Mouse (Mus musculus) limb, embryonic 12.5 days (tissue): ENCODE data around the gene Hist1h3c. TPM values are rescaled to one million over a fixed set of nuclear protein-coding genes. Genes with fewer than 3 reads are reported as not detected.
A peak's percentile ranks its signal among the peaks of the same experiment; 100 is the strongest.
"Not testable (repeated sequence)": the region's sequence is repeated elsewhere in the genome, so short reads cannot be mapped to it uniquely, and the experiment has no call there.

Source experiments
- ATAC-seq: fragments of 200-750 bp; cut with Nextera tagmentation; 2 replicates; pipeline ENCODE4 v1.8.0; 2017; ENCODE audit warnings: low read depth, moderate TSS enrichment; ENCODE audit not compliant: insufficient number of reproducible peaks, insufficient read depth, low FRiP score, low TSS enrichment
- H3K27ac ChIP-seq: fragments of 300-500 bp; sonication (generic); 2 replicates; pipeline ENCODE4 v1.5.1; 2016; ENCODE audit warnings: mild to moderate bottlenecking, moderate library complexity
- H3K27me3 ChIP-seq: fragments of 300-500 bp; sonication (generic); 2 replicates; pipeline ENCODE4 v1.6.1; 2016; ENCODE audit warnings: mild to moderate bottlenecking, moderate library complexity
- H3K36me3 ChIP-seq: fragments of 300-500 bp; sonication (generic); 2 replicates; pipeline ENCODE4 v1.6.1; 2016; ENCODE audit warnings: mild to moderate bottlenecking, moderate library complexity
- H3K4me1 ChIP-seq: fragments of 300-500 bp; sonication (generic); replicated peaks from 2 replicates; pipeline ENCODE4 v1.6.1; 2016
- H3K4me2 ChIP-seq: fragments of 300-500 bp; sonication (generic); 2 replicates; pipeline ENCODE4 v1.6.1; 2016; ENCODE audit warnings: mild to moderate bottlenecking, moderate library complexity
- H3K4me3 ChIP-seq: fragments of 300-500 bp; sonication (generic); replicated peaks from 2 replicates; pipeline ENCODE4 v1.5.1; 2016; ENCODE audit warnings: mild to moderate bottlenecking
- H3K9ac ChIP-seq: fragments of 300-500 bp; sonication (generic); replicated peaks from 2 replicates; pipeline ENCODE4 v1.6.1; 2016; ENCODE audit warnings: mild to moderate bottlenecking, moderate library complexity
- H3K9me3 ChIP-seq: fragments of 300-500 bp; sonication (generic); 2 replicates; pipeline ENCODE4 v1.6.1; 2016; ENCODE audit warnings: mild to moderate bottlenecking, moderate library complexity
- WGBS: fragments of 180-500 bp; shearing (Covaris S2); methylation state at CpG from one replicate; pipeline ENCODE4 v1.1.7; 2016; 5-methylcytosine and 5-hydroxymethylcytosine counted together
- polyA plus RNA-seq: library from polyadenylated mRNA; unstranded; fragments of >200 nt; fragmentation: Nextera tagmentation; extraction: Ambion mirVana; gene quantifications from 2 replicates; pipeline ENCODE4 v1.2.1, GENCODE M21; 2016

The Hist1h3c gene
- polyA plus RNA-seq, 1 experiment from 2014 or later, result 20.7 TPM

GRCm38 (mm10) chr13:23746201-23747080 is 1.0 kb upstream of the Hist1h3c start, which contains the start of gene Hist1h2bb:
Hist1h2bb (plus strand) TSS chr13:23746734.
- WGBS, result under 1% methylated on average over 50 of the region's 58 CpGs
- H3K4me2 ChIP-seq, result peak within 1 kb of the TSS; percentile 66
- H3K27ac ChIP-seq, result peak within 1 kb of the TSS; percentile 99
- H3K36me3 ChIP-seq, H3K27me3 ChIP-seq, H3K9me3 ChIP-seq: not testable (repeated sequence)
- peak within 1 kb of the TSS; percentile 43 for H3K4me3 ChIP-seq
- peak within 1 kb of the TSS; percentile 69 for H3K9ac ChIP-seq
- ATAC-seq, result peak; percentile 95
- H3K4me1 ChIP-seq, result peaks cover 25% of the 10 kb centered on the region; the same call in 1 of the 2 replicates

GRCm38 (mm10) chr13:23744421-23745380 is 701 bp downstream of the Hist1h3c start:
- Histone ChIP-seq H3K4me2 (peak overlapping the region; percentile 66), H3K27me3 (no peaks in the 10 kb centered on the region), H3K9me3 (no peaks in the 10 kb centered on the region), H3K27ac (peak overlapping the region; percentile 99), H3K9ac (peak overlapping the region; percentile 61), H3K4me3 (peak overlapping the region; percentile 43), H3K4me1 (peaks cover 34% of the 10 kb centered on the region), H3K36me3 (no peaks in the 10 kb centered on the region)
- under 1% methylated on average over 16 of the region's 36 CpGs for WGBS
- ATAC-seq, result no peak

DNA sequence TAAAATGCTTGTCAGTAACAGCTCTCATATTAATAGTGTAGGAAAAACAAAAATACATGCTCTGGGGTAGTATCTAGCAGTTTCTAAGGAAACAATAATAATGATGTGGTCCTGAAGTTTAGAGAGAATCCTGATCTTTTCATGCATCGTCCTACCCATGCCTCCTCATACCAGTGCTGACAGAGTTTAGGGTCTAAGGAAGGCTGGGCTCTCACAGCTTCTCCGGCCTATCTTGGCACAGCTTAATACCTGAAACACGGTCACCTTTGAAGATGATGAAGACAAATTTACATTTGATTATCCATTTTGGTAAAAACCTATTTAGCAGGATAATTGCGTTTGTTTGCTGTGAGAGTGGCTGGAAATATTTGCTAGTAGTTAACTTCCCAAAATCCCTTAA is 1.4 kb downstream of the Hist1h3c start:
- H3K4me1 ChIP-seq, result peaks cover 34% of the 10 kb centered on the region
- peak overlapping the region; percentile 61; the same call in 1 of the 2 replicates for H3K9ac ChIP-seq
- H3K4me2 ChIP-seq, result peak overlapping the region; percentile 66
- H3K4me3 ChIP-seq, result peak overlapping the region; percentile 43
- no peaks in the 10 kb centered on the region for H3K27me3 ChIP-seq
- H3K36me3 ChIP-seq, result no peaks in the 10 kb centered on the region
- H3K9me3 ChIP-seq, result no peaks in the 10 kb centered on the region
- H3K27ac ChIP-seq, result peak overlapping the region; percentile 99
- 42% methylated on average over 4 of the region's 4 CpGs for WGBS
- ATAC-seq, result no peak

- Histone ChIP-seq H3K36me3 (no peaks in the 10 kb centered on the region), H3K4me2 (no peak overlapping the region), H3K4me1 (peaks cover 29% of the 10 kb centered on the region), H3K9ac (no peak overlapping the region), H3K4me3 (no peak overlapping the region), H3K27me3 (no peaks in the 10 kb centered on the region), H3K9me3 (no peaks in the 10 kb centered on the region), H3K27ac (peak overlapping the region; percentile 66)
- no peak for ATAC-seq
- 83% methylated on average over 5 of the region's 5 CpGs for WGBS
Observed at GRCm38 (mm10) chr13:23743215-23743614, 2.2 kb downstream of the Hist1h3c start.

DNA sequence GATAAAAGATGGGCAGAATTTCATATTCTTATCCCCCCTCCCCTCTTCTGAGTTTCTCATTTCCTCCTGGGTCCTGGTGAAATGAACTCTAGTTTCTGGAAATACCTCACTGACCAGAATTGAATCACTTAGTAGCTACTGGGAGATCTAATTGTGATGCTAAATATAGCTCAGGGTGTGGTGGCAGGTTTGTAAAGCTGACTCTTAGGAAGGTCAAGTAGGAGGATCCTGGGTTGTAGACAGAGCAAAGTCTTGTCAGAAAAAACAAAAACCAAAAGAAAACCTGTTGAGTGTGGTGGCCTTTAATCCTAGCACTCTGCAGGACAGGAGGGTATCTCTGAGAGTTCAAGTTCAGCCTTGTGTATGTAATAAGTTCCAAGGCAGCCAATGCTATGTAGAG is 3.4 kb downstream of the Hist1h3c start:
- Histone ChIP-seq H3K36me3 (no peaks in the 10 kb centered on the region), H3K4me1 (peaks cover 18% of the 10 kb centered on the region), H3K9me3 (no peaks in the 10 kb centered on the region), H3K4me3 (no peak overlapping the region), H3K27me3 (no peaks in the 10 kb centered on the region), H3K27ac (no peak overlapping the region), H3K4me2 (no peak overlapping the region), H3K9ac (no peak overlapping the region)
- no peak for ATAC-seq

GRCm38 (mm10) chr13:23740910-23741309 is 4.5 kb downstream of the Hist1h3c start:
- WGBS, result 65% methylated on average over 5 of the region's 5 CpGs
- Histone ChIP-seq H3K4me2 (peak overlapping the region; percentile 86), H3K9ac (peak overlapping the region; percentile 89), H3K27ac (peak overlapping the region; percentile 99), H3K4me1 (peaks cover 18% of the 10 kb centered on the region), H3K27me3 (no peaks in the 10 kb centered on the region), H3K4me3 (peak overlapping the region; percentile 59), H3K9me3 (no peaks in the 10 kb centered on the region), H3K36me3 (no peaks in the 10 kb centered on the region)
- ATAC-seq, result no peak

- Histone ChIP-seq H3K9me3 (no peaks in the 10 kb centered on the region), H3K9ac (peak overlapping the region; percentile 89), H3K27me3 (no peaks in the 10 kb centered on the region), H3K36me3 (no peaks in the 10 kb centered on the region), H3K4me2 (peak overlapping the region; percentile 86), H3K4me3 (peak overlapping the region; percentile 59), H3K27ac (peak overlapping the region; percentile 99), H3K4me1 (peaks cover 18% of the 10 kb centered on the region)
- 36% methylated on average over 13 of the region's 13 CpGs for WGBS
- ATAC-seq, result no peak
Observed at GRCm38 (mm10) chr13:23740256-23740840, 5.1 kb downstream of the Hist1h3c start.

DNA sequence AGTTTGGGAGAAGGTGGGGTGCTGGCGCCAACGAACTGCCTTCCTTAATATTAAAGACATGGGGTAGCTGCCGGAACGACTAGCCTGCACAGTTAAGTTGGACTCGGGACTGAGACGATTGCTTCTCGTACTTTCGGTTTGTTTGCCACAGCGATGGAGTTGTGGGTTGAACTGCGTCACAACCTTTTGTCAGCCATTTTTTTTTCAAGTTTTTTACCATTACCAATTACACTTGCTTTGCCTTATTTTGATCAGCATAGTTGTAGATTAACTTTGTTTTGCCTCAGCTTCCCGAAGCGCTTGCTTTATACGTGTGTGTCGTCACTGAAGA is 5.5 kb downstream of the Hist1h3c start:
- no peaks in the 10 kb centered on the region for H3K36me3 ChIP-seq
- peak overlapping the region; percentile 89 for H3K9ac ChIP-seq
- WGBS, result 2% methylated on average over 14 of the region's 14 CpGs
- peak overlapping the region; percentile 59 for H3K4me3 ChIP-seq
- no peaks in the 10 kb centered on the region for H3K27me3 ChIP-seq
- H3K4me2 ChIP-seq, result peak overlapping the region; percentile 86
- peaks cover 18% of the 10 kb centered on the region for H3K4me1 ChIP-seq
- no peaks in the 10 kb centered on the region for H3K9me3 ChIP-seq
- H3K27ac ChIP-seq, result peak overlapping the region; percentile 99
- no peak for ATAC-seq

DNA sequence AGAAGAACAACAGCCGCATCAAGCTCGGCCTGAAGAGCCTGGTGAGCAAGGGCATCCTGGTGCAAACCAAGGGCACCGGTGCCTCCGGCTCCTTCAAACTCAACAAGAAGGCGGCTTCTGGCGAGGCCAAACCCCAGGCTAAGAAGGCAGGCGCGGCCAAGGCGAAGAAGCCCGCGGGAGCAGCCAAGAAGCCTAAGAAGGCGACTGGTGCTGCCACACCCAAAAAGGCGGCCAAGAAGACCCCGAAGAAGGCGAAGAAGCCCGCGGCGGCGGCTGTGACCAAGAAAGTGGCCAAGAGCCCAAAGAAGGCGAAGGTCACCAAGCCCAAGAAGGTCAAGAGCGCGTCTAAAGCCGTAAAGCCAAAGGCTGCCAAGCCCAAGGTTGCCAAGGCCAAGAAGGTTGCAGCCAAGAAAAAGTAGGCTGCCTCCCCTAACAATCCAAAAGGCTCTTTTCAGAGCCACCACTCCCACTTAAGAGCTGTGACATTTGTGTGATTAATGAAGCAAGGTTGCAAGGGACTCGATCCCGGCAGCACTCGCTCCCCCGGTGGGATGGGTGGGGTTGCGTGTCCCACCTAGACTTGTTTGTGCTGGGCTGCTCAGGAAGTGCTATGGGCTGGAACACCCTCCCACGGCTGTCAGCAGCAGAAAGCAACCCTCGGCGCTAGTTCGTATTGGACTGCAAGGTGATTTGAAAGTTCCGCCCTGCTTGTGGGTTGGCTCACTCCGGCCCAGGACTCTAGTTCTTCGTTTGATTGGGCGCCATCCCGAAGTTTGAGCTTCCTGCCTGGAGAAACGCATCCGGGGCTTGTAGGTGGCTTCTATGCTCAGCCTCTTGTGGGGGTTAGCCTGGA is 6.1 kb downstream of the Hist1h3c start:
- Histone ChIP-seq H3K9me3 (no peaks in the 10 kb centered on the region), H3K4me2 (peak overlapping the region; percentile 86), H3K27ac (peak overlapping the region; percentile 99), H3K4me1 (peaks cover 14% of the 10 kb centered on the region), H3K36me3 (no peaks in the 10 kb centered on the region), H3K9ac (peak overlapping the region; percentile 89), H3K4me3 (peak overlapping the region; percentile 59), H3K27me3 (no peaks in the 10 kb centered on the region)
- ATAC-seq, result peak; percentile 92
- WGBS, result under 1% methylated on average over 39 of the region's 39 CpGs

DNA sequence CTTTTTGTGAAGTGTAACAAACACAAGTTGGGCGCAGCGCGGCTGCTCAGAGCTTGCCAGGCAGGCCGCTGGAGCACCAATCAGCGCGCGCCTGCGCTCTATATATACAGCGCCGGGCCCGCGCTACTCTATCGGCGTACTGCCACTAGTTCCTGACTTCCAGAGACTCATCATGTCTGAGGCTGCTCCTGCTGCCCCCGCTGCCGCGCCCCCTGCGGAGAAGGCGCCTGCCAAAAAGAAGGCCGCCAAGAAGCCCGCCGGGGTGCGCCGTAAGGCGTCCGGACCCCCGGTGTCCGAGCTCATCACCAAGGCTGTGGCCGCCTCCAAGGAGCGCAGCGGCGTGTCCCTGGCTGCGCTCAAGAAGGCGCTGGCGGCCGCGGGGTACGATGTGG is 6.7 kb downstream of the Hist1h3c start, which contains the start of gene Hist1h1c:
Gene Hist1h1c (plus strand): TSS at position 132 of the 392 bp plus-strand sequence.
- peak within 1 kb of the TSS; percentile 59 for H3K4me3 ChIP-seq
- H3K36me3 ChIP-seq, result no peaks in the 10 kb centered on the region
- H3K4me1 ChIP-seq, result peaks cover 9% of the 10 kb centered on the region
- H3K27me3 ChIP-seq, result no peaks in the 10 kb centered on the region
- peak within 1 kb of the TSS; percentile 89 for H3K9ac ChIP-seq
- H3K4me2 ChIP-seq, result peak within 1 kb of the TSS; percentile 86
- peak within 1 kb of the TSS; percentile 99 for H3K27ac ChIP-seq
- ATAC-seq, result peak; percentile 95
- no peaks in the 10 kb centered on the region for H3K9me3 ChIP-seq
- 0% methylated on average over 35 of the region's 38 CpGs for WGBS
